Mouse (Mus musculus) liver, embryonic 14.5 days (tissue): Measurements from ENCODE around the gene Il17rd. TPM values are rescaled to one million over a fixed set of nuclear protein-coding genes. Genes with fewer than 3 reads are reported as not detected.

ENCODE experiments used
- ATAC-seq: fragments of 200-750 bp; cut with Nextera tagmentation; 2 replicates; pipeline ENCODE4 v1.8.0; 2017; ENCODE audit warnings: moderate number of reproducible peaks, mild to moderate bottlenecking, moderate library complexity; ENCODE audit not compliant: insufficient read depth
- DNase-seq, 3 experiments: peaks; one replicate each; pipeline ENCODE4 v3.0.0-alpha.2; 2012 to 2013; ENCODE audit warnings: low read depth in 3 of 3, low spot score in 3 of 3
- H3K27ac ChIP-seq: fragments of 300-500 bp; sonication (generic); 2 replicates; pipeline ENCODE4 v1.5.1; 2014; ENCODE audit warnings: moderate library complexity, mild to moderate bottlenecking, control low read depth, inconsistent platforms
- H3K27me3 ChIP-seq: fragments of 300-500 bp; sonication (generic); 2 replicates; pipeline ENCODE4 v1.6.1; 2014; ENCODE audit warnings: mild to moderate bottlenecking, low read length, moderate library complexity; ENCODE audit not compliant: control insufficient read depth, insufficient read depth
- H3K36me3 ChIP-seq: fragments of 300-500 bp; sonication (generic); replicated peaks from 2 replicates; pipeline ENCODE4 v1.6.1; 2014; ENCODE audit warnings: low read depth; ENCODE audit not compliant: control insufficient read depth, insufficient read depth
- H3K4me1 ChIP-seq, 2 experiments: fragments of 200-500 bp in 1 of 2; fragments of 300-500 bp in 1 of 2; sonication (generic) in 1 of 2; replicated peaks; 2 replicates each; pipeline ENCODE4 v1.6.1; 2012 to 2014; ENCODE audit warnings: antibody characterized with exemption in 1 of 2, inconsistent platforms in 1 of 2, low read length in 1 of 2; ENCODE audit not compliant: control insufficient read depth in 2 of 2, insufficient read depth in 2 of 2
- H3K4me2 ChIP-seq: fragments of 300-500 bp; sonication (generic); 2 replicates; pipeline ENCODE4 v1.6.1; 2014; ENCODE audit warnings: low read depth, mild to moderate bottlenecking, control low read depth, moderate library complexity
- H3K4me3 ChIP-seq, 2 experiments: fragments of 200-500 bp in 1 of 2; fragments of 300-500 bp in 1 of 2; sonication (generic) in 1 of 2; 2 replicates each; pipeline ENCODE4 v1.5.1; 2012 to 2014; ENCODE audit warnings: low read depth in 2 of 2, low read length in 2 of 2, mild to moderate bottlenecking in 2 of 2, control low read depth in 1 of 2, inconsistent platforms in 1 of 2, moderate library complexity in 1 of 2; ENCODE audit not compliant: insufficient read depth in 1 of 2
- H3K9ac ChIP-seq: fragments of 300-500 bp; sonication (generic); replicated peaks from 2 replicates; pipeline ENCODE4 v1.6.1; 2014; ENCODE audit warnings: mild to moderate bottlenecking, control low read depth, moderate library complexity
- H3K9me3 ChIP-seq: fragments of 300-500 bp; sonication (generic); 2 replicates; pipeline ENCODE4 v1.6.1; 2016; ENCODE audit warnings: low read length, mixed read lengths; ENCODE audit not compliant: control insufficient read depth
- CTCF ChIP-seq: IDR thresholded peaks from 2 replicates; pipeline ENCODE4 v1.5.1; 2016; ENCODE audit warnings: antibody characterized with exemption, low read depth, control low read depth
- EP300 ChIP-seq: IDR thresholded peaks from 2 replicates; pipeline ENCODE4 v1.6.1; 2016; ENCODE audit warnings: antibody characterized with exemption, low read depth
- WGBS: fragments of 180-500 bp; shearing (Covaris S2); extraction: QIAGEN DNeasy Blood & Tissue Kit; methylation state at CpG from one replicate; pipeline ENCODE4 v1.1.7; 2014; ENCODE audit not compliant: insufficient replicate concordance; 5-methylcytosine and 5-hydroxymethylcytosine counted together
- polyA plus RNA-seq, 2 experiments: library from polyadenylated mRNA; depleted of rRNA in 1 of 2; stranded (reverse) in 1 of 2; unstranded in 1 of 2; fragments of >200 nt; fragmentation: Nextera tagmentation in 1 of 2; extraction: Ambion mirVana in 1 of 2; gene quantifications; 2 replicates each; pipeline versions ENCODE4 v1.2.1 to v1.2.3; 2012 to 2014

Gene Il17rd
- polyA plus RNA-seq, 2 experiments = 0.03 to 0.09 TPM

GRCm38 (mm10) chr14:27085471-27085870 is 46.7 kb downstream of the Il17rd start:
- H3K27ac ChIP-seq = no peak overlapping the region
- ATAC-seq = no peak
- TF ChIP-seq EP300 (no peak), CTCF (no peak)
- no peaks in the 10 kb centered on the region for H3K27me3 ChIP-seq
- 28% methylated on average over 5 of the region's 5 CpGs for WGBS
- no peaks in the 10 kb centered on the region for H3K36me3 ChIP-seq
- no peaks in the 10 kb centered on the region for H3K4me1 ChIP-seq
- no peak for DNase-seq
- H3K4me2 ChIP-seq = no peak overlapping the region
- H3K9ac ChIP-seq = no peak overlapping the region
- no peaks in the 10 kb centered on the region for H3K9me3 ChIP-seq
- H3K4me3 ChIP-seq = no peak overlapping the region

- Histone ChIP-seq H3K27me3 (no peaks in the 10 kb centered on the region), H3K4me3 (no peak overlapping the region), H3K36me3 (no peaks in the 10 kb centered on the region), H3K4me2 (no peak overlapping the region), H3K27ac (no peak overlapping the region), H3K9ac (no peak overlapping the region), H3K4me1 (no peaks in the 10 kb centered on the region), H3K9me3 (no peaks in the 10 kb centered on the region)
- TF ChIP-seq EP300 (no peak), CTCF (no peak)
- DNase-seq (no peak), ATAC-seq (no peak)
- WGBS = 51% methylated on average over 4 of the region's 4 CpGs
Measured at GRCm38 (mm10) chr14:27085999-27086398, 47.3 kb downstream of the Il17rd start.

GRCm38 (mm10) chr14:27094247-27094646 is 55.5 kb downstream of the Il17rd start:
- no peak overlapping the region for H3K27ac ChIP-seq
- no peak for TF ChIP-seq CTCF
- no peak for TF ChIP-seq EP300
- no peak for ATAC-seq
- no peaks in the 10 kb centered on the region for H3K4me1 ChIP-seq
- H3K27me3 ChIP-seq = no peaks in the 10 kb centered on the region
- no peak for DNase-seq
- H3K36me3 ChIP-seq = no peaks in the 10 kb centered on the region
- no peak overlapping the region for H3K4me2 ChIP-seq
- no peak overlapping the region for H3K4me3 ChIP-seq
- WGBS = 57% methylated on average over 5 of the region's 5 CpGs
- H3K9me3 ChIP-seq = no peaks in the 10 kb centered on the region
- no peak overlapping the region for H3K9ac ChIP-seq

- 64% methylated on average over 9 of the region's 9 CpGs for WGBS
- Histone ChIP-seq H3K4me1 (no peaks in the 10 kb centered on the region), H3K9me3 (no peaks in the 10 kb centered on the region), H3K9ac (no peak overlapping the region), H3K27me3 (no peaks in the 10 kb centered on the region), H3K4me3 (no peak overlapping the region), H3K27ac (no peak overlapping the region), H3K36me3 (no peaks in the 10 kb centered on the region), H3K4me2 (no peak overlapping the region)
- no peak for DNase-seq
- TF ChIP-seq CTCF (no peak), EP300 (no peak)
- no peak for ATAC-seq
Measured at GRCm38 (mm10) chr14:27096133-27096532, 57.4 kb downstream of the Il17rd start.

- TF ChIP-seq EP300 (no peak), CTCF (peak; percentile 69)
- no peak for ATAC-seq
- WGBS = 19% methylated on average over 3 of the region's 3 CpGs
Measured at GRCm38 (mm10) chr14:27096779-27097178, 58.0 kb downstream of the Il17rd start.

More at GRCm38 (mm10) chr14:27096779-27097178, 58.0 kb downstream of the Il17rd start:
- Histone ChIP-seq H3K9me3 (no peaks in the 10 kb centered on the region), H3K4me2 (no peak overlapping the region), H3K27ac (no peak overlapping the region), H3K9ac (no peak overlapping the region), H3K4me1 (no peaks in the 10 kb centered on the region), H3K4me3 (no peak overlapping the region), H3K36me3 (no peaks in the 10 kb centered on the region), H3K27me3 (no peaks in the 10 kb centered on the region)
- DNase-seq = peak in 2 of 3 experiments; percentile 27 to 32
